Mouse (Mus musculus): ENCODE measurements around the gene Tmem59.

Tmem59 gene

DNA sequence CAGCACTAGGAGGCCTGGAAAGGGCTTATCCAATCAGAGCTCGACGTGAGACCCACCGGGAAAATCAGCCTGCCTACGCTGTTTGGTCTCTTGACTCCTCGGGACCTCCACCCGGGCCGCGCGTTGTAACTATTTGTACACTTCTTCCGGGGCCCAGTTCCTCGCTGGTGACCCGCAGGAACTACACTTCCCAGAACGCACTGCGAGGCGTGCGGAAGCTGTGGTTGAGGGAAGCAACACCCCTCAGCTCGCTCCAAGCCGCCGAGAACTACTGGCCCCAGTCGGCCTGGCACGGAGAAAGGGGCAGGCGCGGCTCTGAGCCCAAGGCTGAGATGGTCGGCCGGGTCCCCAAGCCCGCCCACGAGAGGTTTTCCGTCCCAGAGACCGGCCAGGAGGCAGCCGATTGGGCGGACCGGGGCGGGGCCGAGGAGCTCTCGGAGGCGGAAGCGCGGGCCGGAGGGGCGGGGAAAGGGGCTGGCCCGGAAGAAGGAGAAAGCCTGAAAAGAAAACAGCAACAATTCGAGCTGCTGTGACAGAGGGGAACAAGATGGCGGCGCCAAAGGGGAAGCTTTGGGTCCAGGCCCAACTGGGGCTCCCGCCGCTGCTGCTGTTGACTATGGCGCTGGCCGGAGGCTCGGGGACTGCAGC lies at the start of gene Tmem59:
Gene Tmem59, plus strand, starts transcription at position 218 of the 648 bp plus-strand sequence.
- peak; percentile 90 to 93 for DNase-seq

DNA sequence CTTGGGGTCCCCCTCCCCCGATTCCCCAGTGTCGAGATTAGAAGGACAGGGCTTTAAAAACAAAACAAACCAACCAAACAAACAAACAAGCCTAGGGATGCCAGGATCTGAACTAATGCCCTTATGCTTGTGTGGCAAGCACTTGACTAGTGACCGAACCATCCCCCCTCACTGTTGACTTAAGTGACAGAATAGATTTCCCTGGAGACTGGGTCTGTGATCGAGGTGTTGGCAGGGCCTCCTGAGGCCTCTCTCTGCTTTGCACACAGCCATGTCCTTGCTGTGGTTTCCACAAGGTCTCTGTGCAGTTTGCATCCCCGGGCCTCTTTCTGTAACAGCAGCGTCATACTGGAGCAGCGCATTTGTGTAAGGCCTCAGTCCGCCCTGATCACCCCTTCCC lies 48.8 kb upstream of the Tmem59 start:
- no peak for DNase-seq

DNA sequence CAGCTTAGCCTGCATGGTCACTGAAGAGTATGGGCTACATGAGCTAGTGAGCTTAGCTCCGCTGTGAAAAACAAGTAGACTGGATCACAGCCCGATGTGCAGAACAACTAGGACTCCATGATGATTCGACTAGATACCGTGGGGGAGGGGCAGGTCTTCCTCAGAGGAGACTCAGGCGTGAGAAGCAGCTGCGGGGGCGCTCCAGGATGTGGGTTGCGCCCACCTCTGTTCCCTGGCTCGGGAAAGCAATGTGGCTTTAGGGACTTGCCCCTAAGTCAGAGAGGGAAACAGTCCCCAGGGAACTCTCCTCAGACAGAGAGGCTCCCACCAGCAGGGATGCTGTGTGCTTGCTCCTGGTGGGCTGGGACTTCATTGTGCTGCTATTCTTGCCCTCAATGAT lies 47.7 kb upstream of the Tmem59 start:
- peak; percentile 9 to 23 for DNase-seq

DNA sequence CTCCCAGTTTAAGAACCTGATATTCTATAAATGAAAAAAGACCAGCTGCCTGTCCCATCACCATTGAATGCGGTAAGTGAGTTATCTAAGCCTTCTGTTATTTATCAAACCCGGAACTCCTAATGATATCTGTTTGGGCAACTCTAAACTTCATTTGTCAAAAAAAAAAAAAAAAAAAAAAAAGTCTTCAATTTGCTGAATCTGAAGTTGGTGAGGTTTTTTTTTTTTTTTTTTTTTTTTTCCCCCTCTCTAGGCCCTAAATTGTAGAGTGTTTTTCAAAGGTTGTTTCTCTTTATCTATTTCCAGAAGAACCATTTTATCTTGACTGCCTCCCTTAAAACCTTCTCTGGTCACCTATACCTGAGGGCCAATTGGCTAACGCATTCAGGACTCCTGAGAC lies 43.3 kb upstream of the Tmem59 start:
- no peak for DNase-seq

DNA sequence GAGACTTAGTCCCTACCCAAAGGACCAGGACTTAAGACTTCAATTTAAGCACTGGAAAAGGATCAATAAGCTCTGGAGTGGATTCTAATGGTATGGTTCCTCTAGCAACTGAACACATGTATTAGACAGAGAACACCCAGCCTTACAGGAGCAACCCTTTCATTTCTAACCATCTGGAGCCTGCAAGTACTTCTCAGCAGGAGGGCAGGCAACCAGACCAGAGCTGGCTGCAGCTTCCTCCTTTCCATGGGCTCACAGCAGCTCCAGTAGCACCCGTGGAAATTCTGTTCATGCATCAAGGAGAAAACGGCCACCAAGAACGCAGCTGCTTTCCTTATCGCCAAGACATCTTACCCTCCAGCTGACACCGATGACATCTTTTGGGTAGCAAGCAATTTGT lies 42.5 kb upstream of the Tmem59 start:
- DNase-seq, result no peak

DNA sequence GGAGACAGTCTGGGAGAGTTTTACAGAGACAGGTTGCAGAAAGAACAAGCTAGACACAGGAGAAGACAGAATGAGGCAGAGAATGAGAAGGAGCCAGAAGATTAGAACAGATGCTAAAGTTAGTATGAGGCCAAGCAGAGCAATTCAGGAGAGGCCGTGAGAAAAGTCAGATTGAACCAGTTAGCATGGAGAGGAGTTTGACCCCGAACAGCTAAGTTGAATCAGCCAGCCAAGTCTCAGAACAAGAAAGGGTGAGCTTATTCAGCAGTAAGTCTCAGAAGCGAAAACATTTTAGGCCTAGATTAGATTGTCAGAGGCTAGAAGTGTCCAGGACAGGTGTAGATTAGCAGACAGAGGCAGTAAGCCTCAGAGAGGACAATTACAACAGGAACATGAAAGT lies 41.7 kb upstream of the Tmem59 start:
- DNase-seq, result no peak

DNA sequence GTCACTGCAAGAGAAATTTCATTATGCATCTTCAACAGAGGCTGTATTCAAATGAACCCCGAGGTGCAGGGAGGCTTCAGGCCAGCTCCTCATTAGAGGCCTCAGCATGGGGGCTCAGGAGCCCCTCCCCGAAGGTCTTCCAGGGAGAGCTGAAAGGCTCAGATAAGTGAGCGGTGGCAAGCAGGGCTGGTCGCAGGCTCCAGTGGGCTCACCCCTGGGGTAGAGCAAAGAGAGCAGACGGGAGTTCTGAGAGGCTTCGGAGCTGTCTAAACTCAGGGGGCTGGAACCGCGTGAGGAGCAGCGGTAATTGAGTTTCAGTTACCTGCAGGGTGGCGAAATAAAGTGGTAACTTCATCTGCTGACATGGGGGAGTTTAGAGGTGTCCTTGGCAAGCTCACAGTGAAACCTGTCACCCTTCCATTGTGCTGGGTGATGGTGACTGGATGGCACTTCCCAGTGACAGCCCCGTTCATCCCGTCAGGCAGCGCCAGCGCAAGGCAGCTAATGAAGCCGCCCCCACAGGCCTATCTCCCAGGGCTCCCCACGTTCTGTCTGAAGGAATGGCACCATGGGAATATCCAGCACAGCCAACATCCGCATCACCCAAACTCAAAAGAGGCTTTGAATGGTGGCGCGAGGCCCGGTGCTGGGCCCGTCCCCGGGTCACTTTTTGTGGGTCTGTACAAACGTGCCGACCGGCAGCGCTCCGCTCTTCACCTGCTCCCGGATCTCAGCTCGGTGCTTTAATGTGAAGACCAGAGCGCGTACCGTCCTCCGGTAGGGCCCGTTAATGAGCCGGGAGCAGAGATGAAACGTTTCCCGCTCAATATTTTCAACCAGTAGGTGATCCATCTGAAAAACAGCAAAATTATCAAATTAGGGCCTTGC lies 39.0 kb upstream of the Tmem59 start:
- DNase-seq, result no peak

DNA sequence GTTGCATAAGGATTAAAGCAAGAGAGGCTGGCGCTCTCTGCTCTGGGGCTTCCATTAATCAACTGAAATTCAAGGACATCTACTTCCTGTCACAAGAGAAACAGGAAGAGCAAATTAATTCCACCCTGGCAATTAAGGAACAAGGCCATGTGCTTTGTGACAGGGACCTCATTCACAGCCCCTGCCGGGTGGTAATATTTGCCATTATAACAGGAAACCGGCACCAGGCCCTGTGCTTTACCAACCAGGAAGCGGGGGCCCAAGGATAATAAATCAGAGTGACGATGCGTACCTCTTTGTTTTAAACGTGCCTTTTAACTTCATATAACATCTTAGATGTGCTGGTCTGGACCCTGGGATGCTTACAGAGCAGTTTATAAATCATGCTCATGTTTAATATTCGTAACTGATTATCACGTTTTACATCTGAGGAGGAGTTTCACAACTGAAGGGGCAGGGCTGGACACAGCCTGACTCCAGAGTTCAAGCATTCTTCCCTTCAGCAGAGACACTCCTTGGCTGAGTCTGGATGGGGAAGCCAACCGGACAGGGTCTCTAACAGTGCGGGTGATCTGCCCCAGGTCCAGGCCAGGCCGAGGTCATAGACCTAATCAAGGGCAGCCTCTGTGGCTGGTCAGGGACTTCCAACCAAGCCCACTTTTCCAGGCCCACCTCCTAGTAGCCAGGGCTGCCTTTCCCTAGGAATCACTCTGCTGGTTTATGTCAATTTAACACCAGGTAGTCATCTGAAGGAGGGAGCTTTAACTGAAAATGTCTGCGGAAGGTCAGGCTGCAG lies 38.2 kb upstream of the Tmem59 start:
- DNase-seq, result no peak

DNA sequence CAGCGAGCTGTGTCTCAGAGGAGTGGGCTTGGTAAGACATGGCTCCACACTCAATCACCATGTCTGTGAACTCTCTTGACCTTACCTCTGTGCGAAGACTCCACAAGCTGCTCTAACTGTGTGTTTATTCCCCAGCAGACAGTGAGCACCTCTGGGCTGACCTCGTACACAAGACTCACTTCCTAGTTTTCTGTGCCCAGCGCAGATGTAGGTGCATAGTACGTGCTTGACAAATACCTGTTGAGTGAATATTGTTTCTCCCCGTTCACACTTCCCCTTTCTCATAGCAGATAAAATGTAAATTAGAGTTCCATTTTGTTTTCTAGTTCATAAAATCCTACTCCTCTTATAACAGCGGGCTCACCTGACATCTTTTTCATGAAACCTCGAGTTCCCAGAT lies 34.7 kb upstream of the Tmem59 start:
- no peak for DNase-seq

DNA sequence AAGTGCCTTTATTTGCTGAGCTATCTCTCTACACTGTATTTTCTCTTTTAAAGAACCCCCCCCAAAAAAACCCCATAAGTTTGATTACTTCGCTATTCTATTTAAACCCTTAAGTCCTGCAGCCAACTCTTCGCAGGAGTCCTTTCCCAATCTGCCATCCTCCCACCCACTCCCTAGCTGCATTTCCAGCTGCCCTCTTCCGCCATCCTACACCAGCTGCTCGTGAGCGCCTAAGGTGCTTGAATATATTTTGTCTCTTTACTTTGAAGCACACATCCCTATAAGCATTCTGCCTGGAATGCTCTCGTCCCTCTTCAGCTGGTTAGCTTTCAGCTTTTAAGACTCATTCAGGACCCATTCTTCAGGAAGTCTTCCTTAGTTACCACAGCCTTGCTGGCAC lies 27.2 kb upstream of the Tmem59 start:
- DNase-seq, result no peak

DNA sequence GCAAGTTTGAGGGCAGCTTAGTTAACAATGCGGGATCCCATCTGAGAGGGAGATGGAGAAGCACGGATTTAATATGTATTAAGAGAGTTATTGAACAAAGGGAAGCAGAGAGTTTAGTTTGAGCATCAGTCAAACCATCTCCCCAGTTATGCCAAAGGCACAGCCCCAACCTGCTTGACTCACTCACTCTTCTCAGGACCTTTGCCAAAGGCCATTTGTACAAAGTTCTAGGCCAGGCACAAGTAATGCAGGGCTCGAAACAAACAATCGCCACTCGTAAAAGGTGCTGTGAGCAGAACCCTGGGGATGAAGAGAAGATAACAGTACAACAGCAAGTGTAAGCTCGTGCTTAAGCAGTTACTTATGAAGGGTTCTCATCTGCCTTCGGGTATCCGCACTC lies 25.6 kb upstream of the Tmem59 start:
- DNase-seq, result no peak

DNA sequence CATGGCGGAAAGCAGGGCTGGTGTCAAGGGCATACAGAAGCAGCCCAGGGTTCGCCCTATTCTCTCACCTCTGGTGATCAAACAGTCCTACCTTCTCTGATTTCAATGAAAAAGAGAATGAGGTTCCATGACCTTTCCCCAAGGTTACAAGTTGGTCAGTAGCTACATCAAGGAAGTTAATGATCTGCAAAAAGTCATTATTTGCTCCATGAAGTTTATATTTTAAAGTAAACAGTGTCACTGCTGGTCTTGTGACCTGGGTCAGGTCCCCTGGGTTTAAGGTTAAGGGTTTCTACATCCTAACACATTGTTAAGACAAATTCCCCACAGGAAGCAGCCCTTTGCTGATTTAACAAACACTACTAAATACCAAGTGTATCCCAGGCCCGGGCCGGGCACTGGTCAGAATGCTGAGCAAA lies 21.2 kb upstream of the Tmem59 start:
- no peak for DNase-seq

DNA sequence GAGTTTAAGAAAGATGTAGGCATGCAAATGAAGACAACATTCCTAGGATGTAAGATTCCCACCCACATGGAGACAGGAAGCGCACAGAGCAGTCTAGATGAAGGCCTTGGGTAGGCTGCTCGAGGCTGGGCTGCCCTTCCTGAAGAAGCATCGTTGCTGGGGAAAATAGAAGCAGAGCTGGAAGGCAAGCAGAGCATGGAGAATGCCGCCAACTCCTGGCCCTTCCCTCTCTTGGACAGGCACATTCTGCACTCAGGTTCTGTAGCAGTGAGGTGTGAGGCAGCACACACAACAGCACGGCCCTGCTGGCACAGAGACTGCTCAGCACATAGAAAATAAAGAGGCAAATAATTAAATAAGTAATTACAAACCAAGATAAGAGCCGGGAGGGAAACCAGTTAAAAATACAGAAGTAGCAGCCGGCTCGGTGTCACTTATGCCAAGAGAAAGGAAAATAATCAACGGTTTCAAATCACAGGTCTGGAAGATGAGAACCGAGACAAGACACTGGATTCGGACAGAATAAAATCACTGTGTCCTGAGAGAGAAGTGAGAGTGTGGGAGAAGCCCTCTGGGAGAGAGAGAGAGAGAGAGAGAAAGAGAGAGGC lies 18.9 kb upstream of the Tmem59 start:
- no peak for DNase-seq

DNA sequence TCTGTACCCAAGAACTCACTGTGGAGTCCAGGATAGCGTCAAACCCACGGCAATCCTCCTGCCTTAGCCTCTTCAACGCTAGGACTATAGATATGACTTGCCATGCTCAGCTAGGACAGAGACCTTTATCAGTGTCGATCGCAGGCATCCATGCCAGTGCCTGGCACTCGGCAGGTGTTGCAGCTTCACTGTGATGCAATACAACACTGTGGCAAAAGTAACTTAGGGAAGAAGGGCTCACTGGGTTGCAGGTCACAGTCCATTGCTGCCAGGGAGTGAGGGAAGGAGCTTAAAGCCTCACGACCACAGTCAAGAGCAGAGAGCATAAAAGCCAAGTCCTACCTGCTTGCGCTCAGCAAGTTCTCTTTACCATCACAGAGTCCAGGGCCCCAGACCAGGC lies 18.0 kb upstream of the Tmem59 start:
- DNase-seq, result no peak

DNA sequence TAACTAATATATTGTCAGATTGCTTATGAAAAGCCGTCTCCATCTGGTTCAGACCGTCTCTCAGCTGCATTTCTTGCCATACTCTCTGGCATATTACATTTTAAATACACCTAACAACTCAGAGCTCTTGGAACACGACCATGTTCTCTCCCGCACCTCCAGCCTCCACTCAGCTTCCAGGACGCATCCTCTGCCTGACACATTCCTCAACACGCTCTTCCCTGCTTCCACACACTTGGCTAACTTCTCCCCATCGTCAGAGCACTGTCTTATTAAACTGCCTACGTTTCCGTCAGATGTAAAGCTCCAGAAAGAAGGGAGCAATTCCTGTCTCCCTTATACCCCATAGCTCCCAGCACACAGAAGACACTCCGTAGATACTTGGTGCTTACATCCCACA lies 14.9 kb upstream of the Tmem59 start:
- DNase-seq, result no peak

DNA sequence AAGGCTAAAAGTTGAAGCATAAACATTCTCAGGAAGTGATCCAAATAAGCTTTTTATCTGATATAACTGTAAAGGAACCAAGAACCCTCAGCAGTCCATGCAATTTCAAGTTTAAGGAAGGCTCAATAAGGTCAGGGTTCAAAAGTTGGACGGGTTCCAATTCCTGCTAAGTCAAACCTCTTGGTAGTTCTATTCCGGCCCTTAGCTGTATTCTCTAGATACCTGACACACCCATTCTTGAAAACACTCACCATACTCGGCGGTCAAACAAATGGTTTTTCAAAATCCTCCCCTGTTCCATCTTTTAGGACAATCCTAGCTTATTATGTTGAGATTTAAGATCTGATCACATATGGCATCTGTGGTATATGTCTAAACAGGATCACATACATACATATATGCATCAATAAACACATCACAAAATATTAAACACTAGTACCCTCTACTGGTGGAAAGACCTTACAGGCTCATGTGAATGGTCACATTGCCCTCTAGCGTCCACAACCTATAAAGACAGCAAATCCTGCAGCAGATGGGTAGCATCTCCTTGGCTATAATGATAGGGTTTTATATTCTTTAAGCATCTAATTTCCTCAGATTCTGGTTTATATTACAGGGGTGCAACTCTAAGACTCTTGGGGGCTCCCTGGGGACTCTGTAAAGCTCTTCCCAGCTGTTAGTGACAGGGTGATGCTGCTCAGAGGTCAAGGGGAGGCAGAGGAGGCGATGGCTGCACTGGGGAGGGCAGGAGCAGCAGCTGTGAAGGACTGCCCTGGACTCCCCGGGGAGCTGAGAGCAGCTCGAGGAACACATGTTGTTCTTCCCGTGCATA lies 14.2 kb upstream of the Tmem59 start:
- peak; percentile 23 to 40 for DNase-seq

DNA sequence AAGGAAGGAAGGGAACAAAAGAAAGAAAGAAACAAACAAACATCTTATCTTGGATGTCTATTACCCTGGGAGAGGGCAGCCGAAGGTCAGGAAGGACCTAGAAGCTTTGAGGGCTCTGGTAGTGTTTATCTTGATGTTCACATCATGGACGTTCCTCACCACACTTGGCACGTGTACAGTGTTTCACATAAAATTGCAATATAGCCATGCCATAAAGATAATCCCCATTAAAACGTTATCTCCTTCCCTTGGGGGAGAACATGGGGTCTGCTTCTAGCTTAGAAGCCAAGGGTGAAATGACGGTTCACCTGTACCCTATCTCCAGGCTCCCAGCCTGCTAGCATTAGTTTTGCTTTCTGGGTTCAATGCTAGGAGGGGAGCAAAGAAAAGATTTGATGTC lies 11.5 kb upstream of the Tmem59 start:
- no peak for DNase-seq

DNA sequence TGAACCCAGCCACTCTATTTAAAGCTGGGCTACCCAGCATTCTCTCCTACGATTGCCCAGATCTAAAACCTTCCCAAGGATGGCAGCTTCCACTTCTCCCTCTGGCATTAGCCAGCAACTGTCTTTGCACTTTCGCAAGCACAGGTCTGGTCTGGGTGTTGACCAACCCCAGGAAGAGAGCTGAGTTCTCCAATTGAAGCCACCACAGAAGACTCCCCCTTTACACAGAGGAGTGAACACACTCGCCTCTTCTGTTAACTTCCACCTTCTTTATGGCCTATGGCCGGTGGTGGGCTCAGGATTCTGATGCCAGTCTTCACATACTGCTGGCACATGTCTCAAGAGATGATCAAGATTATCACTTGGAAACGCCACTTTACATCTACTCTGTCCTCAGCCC lies 10.4 kb upstream of the Tmem59 start:
- DNase-seq, result no peak

DNA sequence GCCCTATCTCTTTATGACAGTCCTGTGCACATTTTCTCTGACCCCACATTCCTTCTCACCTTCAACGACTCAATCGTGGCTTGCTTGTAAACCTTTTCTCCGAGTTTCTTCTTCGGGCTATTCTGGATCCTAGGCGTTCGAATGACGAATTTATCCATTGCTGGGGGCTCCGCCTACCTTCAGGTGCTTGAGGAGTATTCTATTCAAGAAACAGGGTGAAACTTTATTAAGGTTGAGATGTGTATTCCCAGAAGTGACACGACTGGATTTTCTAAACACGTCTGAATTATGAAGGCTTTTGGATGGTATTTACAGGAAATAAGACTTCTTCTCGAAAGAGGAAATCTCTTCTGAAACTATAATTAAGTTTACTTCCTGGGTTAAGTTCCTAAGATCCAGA lies 693 bp upstream of the Tmem59 start:
- DNase-seq, result no peak

DNA sequence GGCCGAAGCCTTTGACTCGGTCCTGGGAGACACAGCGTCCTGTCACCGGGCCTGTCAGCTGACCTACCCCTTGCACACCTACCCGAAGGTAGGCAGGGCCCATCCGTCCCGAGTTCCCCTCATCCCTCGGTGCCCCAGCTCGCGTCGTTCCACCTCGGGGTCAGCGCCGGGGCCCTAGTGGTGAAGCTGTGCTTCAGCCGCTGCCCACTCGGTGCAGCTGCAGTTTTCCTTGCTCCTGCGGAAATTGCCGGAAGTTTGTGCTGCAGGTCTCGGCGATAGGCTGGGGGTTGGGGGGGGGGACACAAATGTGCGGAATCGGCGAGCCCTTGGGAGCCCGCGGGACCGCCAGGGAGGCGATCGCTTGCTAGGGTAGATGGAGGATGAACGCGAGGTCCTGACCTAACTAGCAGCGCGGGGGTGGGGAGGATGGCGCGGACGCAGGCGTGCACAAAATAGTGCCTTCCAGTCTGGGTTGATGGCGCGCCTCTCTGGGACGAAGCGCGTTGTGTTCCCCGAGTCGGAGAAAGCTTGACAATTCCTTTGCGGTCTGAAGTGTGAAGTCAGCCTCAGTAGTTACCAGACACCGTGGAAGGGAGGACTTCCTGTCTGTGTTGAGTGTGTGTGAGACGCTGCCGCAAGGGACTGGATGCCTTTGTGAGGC lies 761 bp downstream of the Tmem59 start, which contains the start of gene Tceanc2:
Gene Tceanc2, minus strand, starts transcription at position 287 of the 661 bp plus-strand sequence.
- peak; percentile 58 to 73 for DNase-seq

DNA sequence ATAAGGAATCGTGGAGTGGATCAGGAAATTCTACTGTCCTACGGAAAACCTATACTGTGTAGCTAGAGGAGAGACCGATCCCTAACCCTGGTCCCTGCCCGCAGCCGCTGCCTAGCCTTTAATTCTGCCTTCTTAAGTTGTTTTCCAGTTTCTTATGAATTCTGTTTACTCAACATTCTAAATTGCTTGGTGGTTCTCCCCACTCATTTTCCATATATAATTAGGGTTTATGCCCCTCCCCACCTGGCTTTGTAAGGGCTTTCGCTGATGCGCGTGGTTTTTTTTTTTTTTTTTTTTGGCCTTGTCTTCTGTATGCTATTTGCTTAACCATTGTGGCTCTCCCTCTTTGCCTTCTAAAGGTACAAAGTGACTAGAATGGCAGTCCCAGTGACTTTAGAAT lies 1.4 kb downstream of the Tmem59 start:
- no peak for DNase-seq

DNA sequence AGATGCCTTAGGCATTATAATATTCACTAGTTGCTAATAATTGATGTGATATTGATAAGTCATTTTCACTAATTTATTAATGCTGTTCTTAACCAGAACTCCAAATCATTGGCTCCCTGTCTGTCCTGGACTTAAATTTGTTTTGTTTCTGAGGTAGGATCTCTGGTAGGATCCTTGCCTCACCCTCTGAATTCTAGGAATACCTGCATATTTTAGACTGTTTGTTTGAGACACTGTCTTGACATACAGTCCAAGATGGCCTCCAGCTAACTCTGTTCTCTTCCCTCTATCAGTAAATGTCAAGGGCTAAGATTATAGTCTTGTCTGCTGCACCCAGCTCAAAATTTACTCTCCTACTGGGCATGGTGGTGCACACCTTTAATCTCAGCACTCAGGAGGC lies 2.5 kb downstream of the Tmem59 start:
- DNase-seq, result no peak
